Mouse (Mus musculus) erythroblast, adult 5-6 weeks (primary cell): ENCODE measurements around the gene H2-Eb1. TPM values are rescaled to one million over a fixed set of nuclear protein-coding genes. Genes with fewer than 3 reads are reported as not detected.

Experiments used
- ATAC-seq: replicated peaks from 2 replicates; pipeline ENCODE4 v1.8.0; 2016; ENCODE audit warnings: moderate number of reproducible peaks, mild to moderate bottlenecking, moderate TSS enrichment, inconsistent platforms; ENCODE audit not compliant: poor library complexity, low FRiP score, severe bottlenecking
- total RNA-seq, 2 experiments: library from RNA; stranded (forward) in 1 of 2; stranded (reverse) in 1 of 2; fragments of 150-400 nt in 1 of 2; fragments of 200-764, 138-1000 nt in 1 of 2; gene quantifications; 2 replicates each; pipeline versions ENCODE4 v1.2.3 to v1.2.4; 2015 to 2017; ENCODE audit warnings: low replicate concordance in 2 of 2

Gene H2-Eb1
- total RNA-seq, 2 experiments from 2014 or later: 6.5 to 53.1 TPM

DNA sequence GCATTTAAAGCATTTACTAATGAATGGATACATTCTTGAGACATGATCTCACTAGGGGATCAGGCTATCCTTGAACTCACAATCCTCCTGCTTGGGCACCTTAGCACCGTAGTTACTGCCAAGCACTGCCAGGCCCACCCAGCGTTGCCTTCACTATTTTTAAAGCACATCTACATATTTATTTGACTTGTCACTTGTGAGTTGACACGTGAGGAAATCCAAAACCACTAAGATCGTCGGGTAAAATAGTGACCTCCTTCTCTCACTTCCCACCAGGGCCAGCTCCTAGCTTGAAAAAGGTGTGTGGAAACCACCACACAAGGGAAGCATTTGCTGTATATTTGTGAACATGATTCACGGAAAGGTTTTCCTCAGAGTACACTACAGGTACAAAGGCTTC lies 18.7 kb upstream of the H2-Eb1 start:
- no peak for ATAC-seq

DNA sequence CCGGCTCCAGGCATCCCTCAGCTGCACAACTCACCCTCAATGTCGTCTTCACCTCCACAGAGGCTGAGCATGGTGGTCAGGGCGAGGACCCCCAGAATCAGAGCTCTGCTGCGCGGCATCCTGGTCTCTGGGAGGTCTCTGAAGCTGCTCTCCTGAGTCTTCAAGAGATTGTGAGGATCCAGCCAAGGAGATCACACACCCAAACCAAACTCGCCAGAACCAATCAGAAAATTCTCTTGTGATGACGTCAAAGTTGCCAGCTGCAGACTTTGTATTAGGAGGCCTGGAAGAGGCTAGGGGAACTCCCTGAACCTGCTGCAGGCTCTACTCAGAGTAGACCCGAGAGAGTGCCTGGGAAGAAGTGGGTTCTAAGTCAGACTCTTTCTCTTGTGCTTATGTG lies 18.0 kb upstream of the H2-Eb1 start, which contains the start of gene H2-Aa:
Gene H2-Aa (minus strand): TSS at position 176 of the 400 bp plus-strand sequence.
- ATAC-seq: no peak

DNA sequence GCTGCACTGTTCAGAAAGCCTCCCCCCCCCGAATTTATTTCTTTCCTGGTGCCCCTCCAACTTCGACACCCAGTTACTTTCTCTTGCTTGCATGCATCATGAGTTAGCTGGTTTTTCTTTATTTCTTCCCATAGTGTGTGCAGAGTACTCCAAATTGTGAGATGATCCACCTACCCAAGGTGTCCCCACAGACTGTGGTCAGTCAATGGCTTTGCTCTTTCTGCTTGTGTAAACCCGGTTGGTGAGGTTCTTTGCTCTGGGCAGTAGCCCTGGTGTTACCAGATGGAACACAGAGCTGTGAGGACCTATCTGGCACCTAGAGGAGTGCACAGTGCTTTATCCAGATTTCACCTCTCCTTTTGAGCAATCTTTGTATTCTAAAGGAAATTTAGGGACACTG lies 17.5 kb upstream of the H2-Eb1 start:
- no peak for ATAC-seq

DNA sequence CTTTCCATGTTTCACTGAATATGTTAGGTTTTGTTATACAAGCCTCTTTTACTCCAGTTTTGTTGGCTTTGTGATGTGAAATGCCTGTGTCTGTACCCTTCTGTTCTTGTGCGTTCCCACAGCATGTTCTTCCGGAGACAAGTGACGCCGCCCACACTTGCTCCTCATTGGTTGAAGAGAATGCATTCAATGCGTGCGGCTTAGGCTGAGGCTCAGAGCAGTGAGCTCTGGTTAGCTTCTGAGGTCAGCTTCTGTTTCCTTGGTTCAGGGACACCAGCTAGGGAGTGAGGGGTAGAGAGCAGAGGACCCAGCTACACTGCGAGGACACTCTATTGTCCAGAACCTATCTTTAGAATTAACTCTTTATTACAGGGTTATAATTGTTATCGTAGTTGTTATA lies 14.1 kb upstream of the H2-Eb1 start:
- no peak for ATAC-seq

DNA sequence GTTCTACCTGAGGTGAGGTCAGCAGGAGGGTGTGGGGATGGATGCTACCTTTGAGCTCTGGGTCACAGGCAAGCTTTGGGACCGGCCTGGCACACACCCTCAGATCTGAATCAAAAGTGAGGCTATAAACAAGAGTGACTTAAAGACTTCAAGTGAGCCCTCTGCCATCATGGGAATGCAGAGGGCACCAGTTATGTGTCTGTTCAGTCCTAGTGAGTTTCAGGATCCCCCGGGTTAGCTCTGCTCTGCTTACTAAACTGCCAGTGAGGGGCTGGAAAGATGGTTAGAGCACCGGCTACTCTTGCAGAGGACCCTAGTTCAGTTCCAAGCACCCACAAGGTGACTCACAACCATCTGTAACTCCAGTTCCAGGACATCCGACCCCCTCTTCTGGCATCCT lies 13.1 kb upstream of the H2-Eb1 start:
- ATAC-seq: no peak

DNA sequence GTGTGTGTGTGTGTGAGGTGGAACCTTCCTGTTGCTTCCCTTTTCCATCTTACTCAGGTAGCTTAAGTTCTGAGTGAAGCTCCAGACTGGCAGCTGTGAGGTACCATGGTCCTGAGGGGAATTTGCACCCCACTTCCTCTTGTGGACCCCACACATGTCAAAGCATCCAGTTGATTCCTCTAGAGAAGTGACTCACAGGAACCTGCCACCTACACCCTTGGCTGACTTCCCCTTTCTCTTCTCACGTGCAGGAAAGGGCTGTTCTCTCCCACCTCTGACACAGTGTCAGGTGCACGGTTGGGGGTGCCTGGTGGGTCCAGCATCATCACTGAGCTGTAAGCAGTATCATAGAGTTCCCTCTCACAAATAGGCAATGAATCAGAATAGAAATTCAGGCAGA lies 12.1 kb upstream of the H2-Eb1 start:
- ATAC-seq: no peak

DNA sequence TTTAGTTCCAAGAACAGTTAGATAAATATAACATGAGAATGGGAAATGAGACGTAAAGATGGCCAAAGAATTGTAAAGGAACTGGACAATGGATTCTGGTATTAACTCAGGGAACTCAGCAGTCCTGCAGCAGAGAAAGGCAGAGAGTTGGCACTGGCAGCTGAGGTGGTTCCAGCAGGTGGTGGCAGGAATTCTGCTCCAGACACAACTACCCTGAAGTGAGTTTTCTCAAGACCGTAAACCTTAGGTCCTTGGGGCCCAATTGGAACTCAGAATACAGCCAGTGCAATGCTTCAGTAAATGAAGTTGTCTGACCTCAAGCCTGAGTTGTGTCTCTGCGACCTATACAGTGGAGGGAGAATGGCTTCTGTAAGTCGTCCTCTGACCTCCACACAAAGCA lies 11.4 kb upstream of the H2-Eb1 start:
- no peak for ATAC-seq

DNA sequence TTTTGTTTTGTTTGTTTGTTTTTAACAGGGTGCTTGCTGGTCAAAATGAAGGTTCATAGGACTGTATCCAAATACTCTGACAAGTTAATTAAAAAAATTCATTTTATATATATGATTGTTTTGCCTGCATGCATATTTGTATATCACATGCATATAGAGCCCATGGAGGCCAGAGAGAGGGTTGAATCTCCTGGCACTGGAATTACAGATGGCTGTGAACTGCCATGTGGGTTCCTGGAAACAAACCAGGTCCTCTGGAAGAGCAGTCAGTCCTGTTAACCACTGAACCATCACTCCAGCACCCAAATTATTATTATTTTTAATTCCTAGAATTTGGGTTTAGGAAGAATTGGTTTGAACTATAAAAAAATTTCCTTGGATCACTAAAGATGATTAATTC lies 10.4 kb upstream of the H2-Eb1 start:
- no peak for ATAC-seq

DNA sequence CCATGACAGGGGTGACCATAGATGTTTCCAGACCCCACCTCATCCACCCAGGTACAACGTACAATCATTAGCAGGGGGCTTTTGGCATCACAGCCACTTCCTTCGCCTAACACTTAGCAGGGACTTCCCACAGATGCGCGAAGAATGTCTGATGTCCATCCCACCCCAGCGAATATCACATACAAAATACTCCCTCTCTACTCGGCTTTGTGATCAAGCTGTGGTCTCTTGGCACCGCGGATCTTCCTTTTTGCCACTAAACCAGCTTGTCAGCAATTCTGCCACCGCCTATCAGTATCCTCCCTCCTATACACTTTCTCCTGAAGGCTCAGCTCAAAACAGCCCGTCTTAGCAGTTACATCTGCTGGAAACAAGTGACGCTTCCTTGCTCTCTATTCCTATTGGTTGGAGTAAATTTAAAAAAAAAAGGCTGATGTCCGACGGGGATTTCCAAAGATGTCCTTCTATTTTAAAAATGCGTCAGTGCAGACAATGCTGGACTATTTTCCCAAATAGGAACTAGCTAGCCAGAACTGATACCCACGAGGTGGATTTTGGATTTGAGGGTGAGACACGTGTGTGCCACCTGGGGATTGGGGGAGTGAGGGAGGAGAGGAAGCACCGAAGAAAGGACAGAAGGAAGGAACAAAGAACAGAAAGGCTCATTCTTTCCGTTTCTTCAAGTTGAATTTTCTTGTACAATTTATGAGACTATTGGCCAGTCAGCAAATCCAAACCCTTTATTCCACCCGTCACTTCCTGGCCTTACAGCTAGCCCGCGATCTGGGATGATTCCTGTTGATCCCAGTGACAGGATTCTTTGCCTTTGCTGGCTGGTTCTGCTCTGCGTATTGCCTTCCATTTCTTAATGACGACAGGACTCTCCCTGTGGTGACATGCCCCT lies 9.5 kb upstream of the H2-Eb1 start:
- ATAC-seq: no peak

DNA sequence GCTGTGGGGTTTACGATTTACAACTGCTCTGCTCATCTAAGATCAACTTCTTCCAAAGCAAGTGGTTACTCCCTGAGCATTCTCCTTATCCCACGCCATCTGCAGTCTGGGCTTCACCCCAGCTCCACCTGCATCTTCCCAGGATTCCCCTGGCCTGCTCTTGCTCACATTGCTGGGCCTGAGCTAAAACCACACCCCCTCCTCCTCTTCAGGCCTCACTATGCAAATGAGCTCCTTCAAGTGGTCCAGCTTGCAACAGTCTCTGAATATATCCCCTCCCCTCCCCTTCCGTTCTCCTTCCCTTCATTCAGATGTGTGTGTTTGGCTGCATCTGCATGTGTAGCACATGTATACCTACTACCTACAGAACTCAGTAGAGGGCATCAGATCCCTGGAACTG lies 6.3 kb upstream of the H2-Eb1 start:
- no peak for ATAC-seq

DNA sequence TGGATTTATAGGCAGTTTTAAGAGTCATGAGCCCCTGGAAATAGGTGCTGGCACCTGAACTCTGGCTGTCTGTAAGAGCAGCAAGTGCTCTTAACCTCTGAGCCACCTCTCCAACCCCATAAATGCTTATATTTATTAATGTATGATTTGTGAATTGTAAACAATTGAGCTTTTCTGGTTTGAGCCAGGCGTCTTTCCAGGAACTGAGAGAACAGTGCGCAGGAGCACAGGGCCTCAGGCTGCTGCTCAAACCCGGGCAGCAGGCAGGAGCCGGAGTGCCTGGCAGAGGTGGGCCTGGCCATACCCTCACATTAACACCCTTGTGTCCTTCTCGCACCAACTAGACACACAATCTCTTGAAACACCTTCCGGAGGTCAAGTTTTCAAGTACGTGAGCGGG lies 5.6 kb upstream of the H2-Eb1 start:
- ATAC-seq: no peak

DNA sequence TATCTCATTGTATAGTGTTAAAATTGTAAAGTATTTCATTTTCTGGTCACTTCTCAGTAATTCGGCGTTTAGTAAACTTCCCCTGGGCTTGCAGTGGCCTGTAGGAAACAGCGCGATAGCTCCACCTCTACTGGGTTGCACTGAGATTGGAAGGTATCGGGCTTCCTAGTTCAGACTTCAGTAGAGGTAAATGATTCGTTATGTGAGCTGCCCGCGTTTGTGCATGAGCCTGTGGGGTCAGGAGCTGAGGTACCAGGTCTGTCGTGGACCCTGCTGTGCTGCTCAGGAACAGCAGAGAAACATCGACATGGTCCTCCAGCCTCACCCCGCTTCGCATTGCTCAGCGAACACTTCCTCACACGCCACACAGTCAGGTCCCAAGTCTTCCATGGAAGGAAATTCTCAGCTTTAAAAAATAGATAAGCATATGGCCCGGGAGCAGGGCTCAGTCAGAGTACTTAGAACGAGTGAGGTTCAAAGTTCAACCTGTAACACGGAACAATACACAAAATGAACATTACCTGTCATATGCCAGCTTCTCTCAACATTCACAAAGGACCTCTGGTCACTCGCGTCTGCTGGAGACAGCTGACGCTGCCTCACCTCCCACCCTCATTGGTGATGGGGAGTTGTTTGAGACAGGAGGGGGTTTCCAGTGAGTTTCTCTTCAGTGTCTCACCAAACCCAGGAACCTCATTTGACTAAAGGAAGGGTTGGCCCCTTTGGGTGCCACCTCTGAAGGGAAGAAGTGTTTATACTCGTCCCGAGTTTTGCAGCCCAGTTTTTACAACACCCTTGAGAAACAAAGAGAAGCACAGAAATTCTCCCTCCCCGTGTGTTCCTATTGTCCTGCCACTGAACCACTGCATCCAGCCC lies 4.7 kb upstream of the H2-Eb1 start:
- no peak for ATAC-seq

DNA sequence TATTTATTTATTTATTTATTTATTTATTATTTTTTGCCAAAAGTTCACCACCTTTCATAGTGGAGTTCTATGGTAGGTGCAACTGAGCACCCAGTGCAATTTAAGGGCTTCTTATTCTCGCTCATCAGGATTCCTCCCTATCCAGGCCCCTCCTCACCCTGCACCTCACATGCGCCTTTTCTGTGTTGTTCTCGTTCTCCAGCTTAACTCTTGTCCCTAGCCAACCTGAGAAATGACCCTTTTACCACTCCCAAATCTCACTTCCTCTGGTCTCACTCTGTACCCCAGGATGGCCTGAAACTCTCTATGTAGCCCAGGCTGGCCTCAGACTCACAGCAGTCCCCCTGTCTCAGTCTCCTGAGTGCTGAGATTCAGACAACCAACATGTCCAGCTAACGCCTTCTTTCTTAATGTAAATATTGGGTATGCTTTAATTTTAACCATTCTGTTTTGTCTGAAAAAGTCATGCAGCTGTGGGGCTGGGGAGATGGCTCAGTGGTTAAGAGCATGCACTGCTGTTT lies 3.9 kb upstream of the H2-Eb1 start:
- ATAC-seq: no peak

DNA sequence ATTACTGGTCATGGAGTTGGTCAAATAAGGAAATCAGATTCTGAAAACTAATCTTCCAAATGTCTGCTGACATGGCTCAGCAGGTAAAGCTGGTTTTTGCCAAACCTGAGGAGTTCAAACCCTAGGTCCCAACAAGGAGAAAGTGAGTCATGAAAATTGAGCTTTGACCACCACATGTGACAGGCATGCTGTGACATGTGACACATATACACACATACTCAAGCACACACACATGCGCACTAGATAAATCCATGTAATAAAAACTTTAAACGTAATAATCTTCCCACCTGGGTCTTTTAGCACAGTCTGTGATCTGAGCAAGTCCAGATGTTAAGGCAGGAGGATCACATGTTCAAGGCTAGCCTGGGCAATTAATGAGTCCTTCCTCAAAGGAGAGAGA lies 1.9 kb upstream of the H2-Eb1 start:
- ATAC-seq: no peak

DNA sequence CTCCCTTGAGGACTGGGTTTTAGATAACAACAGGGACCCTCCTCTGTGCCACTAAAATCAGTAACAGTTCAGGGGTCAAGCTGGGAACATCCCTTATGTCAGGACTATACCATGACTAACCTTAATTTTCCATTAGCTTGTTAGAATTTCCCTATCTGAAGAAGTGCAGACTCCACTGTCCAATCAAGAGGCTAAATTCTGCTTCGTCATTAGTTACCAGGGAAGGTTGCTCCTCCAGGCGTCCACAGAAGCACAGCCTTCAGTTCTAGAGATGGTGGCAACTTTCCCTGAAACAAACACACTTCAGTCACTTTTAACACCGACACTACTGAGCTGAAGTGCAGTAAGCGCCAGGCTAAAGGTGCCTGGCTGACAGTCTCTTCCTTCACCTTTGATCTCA lies 916 bp upstream of the H2-Eb1 start:
- no peak for ATAC-seq

DNA sequence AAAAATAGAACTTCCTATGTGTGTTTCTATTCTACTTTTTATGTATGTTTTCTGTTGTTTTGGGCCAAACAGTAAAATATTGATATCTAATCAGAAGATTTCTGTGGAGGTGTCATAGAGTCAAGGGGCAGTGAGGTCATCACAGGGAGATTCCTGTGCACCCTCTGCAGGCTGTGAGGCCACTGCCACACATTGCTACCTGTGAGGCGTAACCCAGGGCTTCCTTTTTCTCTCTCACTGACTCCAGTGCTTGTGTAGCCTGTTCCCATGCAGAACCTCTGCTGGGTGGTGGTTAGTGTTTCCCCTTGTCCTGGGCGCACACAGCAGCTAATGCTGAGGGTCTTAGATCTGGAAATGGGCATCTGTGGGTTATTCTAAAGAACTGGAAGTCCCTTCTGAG lies 740 bp downstream of the H2-Eb1 start:
- ATAC-seq: no peak

DNA sequence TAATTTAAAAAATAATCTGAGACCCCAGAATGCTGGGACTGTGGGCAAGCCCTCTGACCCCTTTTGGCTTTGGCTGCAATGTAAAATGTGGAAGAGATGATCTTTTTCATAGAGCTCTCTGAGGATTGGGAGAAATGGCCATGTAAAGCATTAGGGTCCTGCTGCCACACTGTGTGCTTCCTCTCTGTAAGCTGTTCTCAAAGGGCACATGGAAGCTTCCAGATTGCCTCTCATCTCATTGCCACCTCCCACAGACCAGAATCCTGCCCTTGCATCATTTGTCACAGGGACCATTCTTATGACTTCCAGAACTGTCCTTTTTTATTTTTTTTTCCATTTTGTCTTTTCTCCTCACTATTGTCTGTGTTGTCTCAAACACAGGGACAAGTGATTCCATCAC lies 1.5 kb downstream of the H2-Eb1 start:
- ATAC-seq: no peak

DNA sequence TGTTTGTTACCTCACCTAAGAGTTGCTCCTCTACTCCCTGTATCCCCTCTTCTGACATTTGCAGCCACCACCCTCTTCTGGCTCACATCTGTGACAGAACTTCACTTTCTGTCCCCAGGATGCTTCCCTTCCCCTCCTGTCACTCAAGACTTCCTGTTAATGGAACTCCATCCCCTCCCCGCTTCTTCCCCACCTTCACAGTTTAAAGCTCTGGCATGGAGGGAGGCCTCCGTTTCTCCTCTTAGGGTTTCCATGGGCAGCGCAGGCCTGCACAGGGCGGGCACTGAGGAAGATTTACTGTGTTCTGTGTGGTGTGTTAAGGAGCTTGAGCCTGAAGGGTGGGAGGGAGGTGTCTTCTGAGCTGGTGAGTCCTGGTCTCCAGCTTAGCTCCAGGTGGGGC lies 2.5 kb downstream of the H2-Eb1 start:
- ATAC-seq: no peak

DNA sequence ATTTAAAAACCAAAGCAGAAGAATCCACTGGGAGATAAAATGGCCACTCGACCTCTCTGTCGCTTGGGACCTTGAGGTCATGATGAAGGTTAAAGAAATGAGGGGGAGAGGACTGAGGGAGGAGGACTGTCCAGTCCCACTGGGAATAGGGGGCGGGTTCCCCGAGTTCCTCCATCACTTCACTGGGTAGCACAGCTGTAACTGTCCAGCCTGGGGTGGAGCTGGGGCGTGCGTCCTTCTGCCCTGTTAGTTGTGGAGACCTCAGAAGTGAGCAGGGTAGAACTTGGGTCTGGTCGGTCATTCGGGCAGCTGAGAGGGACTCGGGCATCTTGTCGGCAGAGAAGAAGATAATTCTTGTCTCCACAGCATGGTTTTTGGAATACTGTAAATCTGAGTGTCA lies 3.6 kb downstream of the H2-Eb1 start:
- no peak for ATAC-seq

DNA sequence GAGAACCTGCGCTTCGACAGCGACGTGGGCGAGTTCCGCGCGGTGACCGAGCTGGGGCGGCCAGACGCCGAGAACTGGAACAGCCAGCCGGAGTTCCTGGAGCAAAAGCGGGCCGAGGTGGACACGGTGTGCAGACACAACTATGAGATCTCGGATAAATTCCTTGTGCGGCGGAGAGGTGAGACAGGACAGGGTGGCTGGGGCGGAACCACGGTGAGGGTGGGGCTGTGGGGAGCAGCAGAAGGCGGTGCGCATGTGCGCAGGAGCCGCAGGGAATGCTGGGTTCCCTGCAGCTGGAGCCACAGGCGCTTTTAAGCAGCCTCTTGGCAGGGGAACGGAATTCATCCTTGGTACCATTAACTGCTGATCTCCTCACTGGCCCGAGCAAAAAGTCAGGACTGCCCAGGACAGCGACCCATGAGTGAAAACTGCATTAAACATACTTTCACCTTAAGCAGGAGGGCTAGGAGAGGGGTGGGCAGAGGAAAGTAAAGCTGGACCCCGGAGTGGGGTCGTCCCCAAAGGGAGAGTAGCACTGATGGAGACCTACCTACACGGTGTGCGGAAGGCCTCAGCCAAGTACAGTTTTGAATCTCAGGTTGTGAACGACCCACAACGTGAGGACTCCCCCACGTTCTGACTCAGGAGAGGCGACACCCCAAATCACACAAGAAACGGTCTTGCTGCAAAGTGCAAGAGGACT lies 4.2 kb downstream of the H2-Eb1 start:
- ATAC-seq: no peak
